Mouse (Mus musculus): ENCODE measurements at regions not wholly inside any gene's neighbourhood (a gene's known extent, or its start where the extent isn't known, plus 50 kb on each side); places are given as distances from the start of the nearest gene placed in this dataset.

- no peak overlapping the region for H3ac ChIP-seq (ENCODE audit: control insufficient read depth, insufficient read length)
- H3K27me3 ChIP-seq (ENCODE audit: control insufficient read depth, insufficient read depth, insufficient read length) = no peaks in the 10 kb centered on the region
- no peak for TF ChIP-seq USF1 (IDR thresholded peaks at IDR 0.05; ENCODE audit: low read depth)
- no peak for TF ChIP-seq MAX (IDR thresholded peaks at IDR 0.05; ENCODE audit: low read depth)
- TF ChIP-seq SRF (IDR thresholded peaks at IDR 0.05; ENCODE audit: control insufficient read depth, insufficient read length, low read depth) = no peak
- TF ChIP-seq MYOG (IDR thresholded peaks at IDR 0.05; ENCODE audit: control insufficient read depth in 1 of 3, insufficient read depth in 1 of 3, insufficient read length in 2 of 3, low read depth in 2 of 3) = no peak
- TF ChIP-seq TCF3 (IDR thresholded peaks at IDR 0.05; ENCODE audit: insufficient read length, low read depth) = no peak
- no peak for TF ChIP-seq POLR2AphosphoS2 (IDR thresholded peaks at IDR 0.05; ENCODE audit: insufficient read length, low read depth)
- TF ChIP-seq REST (IDR thresholded peaks at IDR 0.05; ENCODE audit: insufficient read depth, insufficient read length) = no peak
- no peak for TF ChIP-seq POLR2A (IDR thresholded peaks at IDR 0.05; ENCODE audit: insufficient read length, low read depth)
- no peak for TF ChIP-seq MYOD1 (IDR thresholded peaks at IDR 0.05; ENCODE audit: control insufficient read depth in 1 of 3, insufficient read length in 2 of 3, low read depth in 2 of 3)
- no peak for TF ChIP-seq E2F4 (IDR thresholded peaks at IDR 0.05; ENCODE audit: insufficient read depth)
- no peak for TF ChIP-seq CEBPB (IDR thresholded peaks at IDR 0.05; ENCODE audit: insufficient read depth, poor library complexity, severe bottlenecking)
- no peak for TF ChIP-seq TCF12 (IDR thresholded peaks at IDR 0.05; ENCODE audit: insufficient read depth, poor library complexity, severe bottlenecking)
- no peaks in the 10 kb centered on the region for H3K79me2 ChIP-seq (ENCODE audit: control insufficient read depth, insufficient read depth)
- H3K36me3 ChIP-seq (ENCODE audit: control insufficient read depth, insufficient read depth) = no peaks in the 10 kb centered on the region
- H3K4me3 ChIP-seq = no peak overlapping the region
- H3K4me2 ChIP-seq (ENCODE audit: low read depth) = no peak overlapping the region
Observed at GRCm38 (mm10) chr13:101625922-101626321, 142.1 kb downstream of the Pik3r1 start.

GRCm38 (mm10) chr13:101624179-101624581 lies 143.8 kb downstream of the Pik3r1 start:
- H3K36me3 ChIP-seq (ENCODE audit: control insufficient read depth, insufficient read depth) = no peaks in the 10 kb centered on the region
- no peak for TF ChIP-seq REST (IDR thresholded peaks at IDR 0.05; ENCODE audit: insufficient read depth, insufficient read length)
- no peak for TF ChIP-seq TCF12 (IDR thresholded peaks at IDR 0.05; ENCODE audit: insufficient read depth, poor library complexity, severe bottlenecking)
- no peak for TF ChIP-seq SRF (IDR thresholded peaks at IDR 0.05; ENCODE audit: control insufficient read depth, insufficient read length, low read depth)
- no peak for TF ChIP-seq POLR2A (IDR thresholded peaks at IDR 0.05; ENCODE audit: insufficient read length, low read depth)
- TF ChIP-seq MYOG (IDR thresholded peaks at IDR 0.05; ENCODE audit: control insufficient read depth in 1 of 3, insufficient read depth in 1 of 3, insufficient read length in 2 of 3, low read depth in 2 of 3) = no peak
- no peak for TF ChIP-seq MYOD1 (IDR thresholded peaks at IDR 0.05; ENCODE audit: control insufficient read depth in 1 of 3, insufficient read length in 2 of 3, low read depth in 2 of 3)
- TF ChIP-seq CEBPB (IDR thresholded peaks at IDR 0.05; ENCODE audit: insufficient read depth, poor library complexity, severe bottlenecking) = no peak
- no peak for TF ChIP-seq MAX (IDR thresholded peaks at IDR 0.05; ENCODE audit: low read depth)
- no peak overlapping the region for H3K4me3 ChIP-seq
- no peak overlapping the region for H3K4me2 ChIP-seq (ENCODE audit: low read depth)
- no peaks in the 10 kb centered on the region for H3K79me2 ChIP-seq (ENCODE audit: control insufficient read depth, insufficient read depth)
- H3ac ChIP-seq (ENCODE audit: control insufficient read depth, insufficient read length) = no peak overlapping the region
- H3K27me3 ChIP-seq (ENCODE audit: control insufficient read depth, insufficient read depth, insufficient read length) = no peaks in the 10 kb centered on the region

- Histone ChIP-seq H3K79me2 (ENCODE audit: control insufficient read depth, insufficient read depth) (no peaks in the 10 kb centered on the region), H3K36me3 (ENCODE audit: control insufficient read depth, insufficient read depth) (no peaks in the 10 kb centered on the region), H3K4me2 (ENCODE audit: low read depth) (no peak overlapping the region), H3K4me3 (no peak overlapping the region), H3ac (ENCODE audit: control insufficient read depth, insufficient read length) (no peak overlapping the region), H3K27me3 (ENCODE audit: control insufficient read depth, insufficient read depth, insufficient read length) (no peaks in the 10 kb centered on the region)
- TF ChIP-seq MAX (IDR thresholded peaks at IDR 0.05; ENCODE audit: low read depth) (no peak), MYOG (IDR thresholded peaks at IDR 0.05; ENCODE audit: control insufficient read depth in 1 of 3, insufficient read depth in 1 of 3, insufficient read length in 2 of 3, low read depth in 2 of 3) (no peak), SRF (IDR thresholded peaks at IDR 0.05; ENCODE audit: control insufficient read depth, insufficient read length, low read depth) (no peak), CEBPB (IDR thresholded peaks at IDR 0.05; ENCODE audit: insufficient read depth, poor library complexity, severe bottlenecking) (no peak), POLR2AphosphoS2 (IDR thresholded peaks at IDR 0.05; ENCODE audit: insufficient read length, low read depth) (no peak), TCF3 (IDR thresholded peaks at IDR 0.05; ENCODE audit: insufficient read length, low read depth) (no peak), REST (IDR thresholded peaks at IDR 0.05; ENCODE audit: insufficient read depth, insufficient read length) (no peak), TCF12 (IDR thresholded peaks at IDR 0.05; ENCODE audit: insufficient read depth, poor library complexity, severe bottlenecking) (no peak), E2F4 (IDR thresholded peaks at IDR 0.05; ENCODE audit: insufficient read depth) (no peak), MYOD1 (IDR thresholded peaks at IDR 0.05; ENCODE audit: control insufficient read depth in 1 of 3, insufficient read length in 2 of 3, low read depth in 2 of 3) (no peak), POLR2A (IDR thresholded peaks at IDR 0.05; ENCODE audit: insufficient read length, low read depth) (no peak), USF1 (IDR thresholded peaks at IDR 0.05; ENCODE audit: low read depth) (no peak)
Observed at GRCm38 (mm10) chr13:101622649-101623048, 145.4 kb downstream of the Pik3r1 start.

- Histone ChIP-seq H3K27me3 (ENCODE audit: control insufficient read depth, insufficient read depth, insufficient read length) (no peaks in the 10 kb centered on the region), H3K79me2 (ENCODE audit: control insufficient read depth, insufficient read depth) (no peaks in the 10 kb centered on the region), H3K4me2 (ENCODE audit: low read depth) (no peak overlapping the region), H3K36me3 (ENCODE audit: control insufficient read depth, insufficient read depth) (no peaks in the 10 kb centered on the region), H3ac (ENCODE audit: control insufficient read depth, insufficient read length) (no peak overlapping the region), H3K4me3 (no peak overlapping the region)
- no peak for TF ChIP-seq SRF (IDR thresholded peaks at IDR 0.05; ENCODE audit: control insufficient read depth, insufficient read length, low read depth)
- TF ChIP-seq REST (IDR thresholded peaks at IDR 0.05; ENCODE audit: insufficient read depth, insufficient read length) = no peak
- TF ChIP-seq MYOG (IDR thresholded peaks at IDR 0.05; ENCODE audit: control insufficient read depth in 1 of 3, insufficient read depth in 1 of 3, insufficient read length in 2 of 3, low read depth in 2 of 3) = no peak
- no peak for TF ChIP-seq POLR2A (IDR thresholded peaks at IDR 0.05; ENCODE audit: insufficient read length, low read depth)
- no peak for TF ChIP-seq POLR2AphosphoS2 (IDR thresholded peaks at IDR 0.05; ENCODE audit: insufficient read length, low read depth)
- TF ChIP-seq CEBPB (IDR thresholded peaks at IDR 0.05; ENCODE audit: insufficient read depth, poor library complexity, severe bottlenecking) = no peak
- no peak for TF ChIP-seq E2F4 (IDR thresholded peaks at IDR 0.05; ENCODE audit: insufficient read depth)
- no peak for TF ChIP-seq MYOD1 (IDR thresholded peaks at IDR 0.05; ENCODE audit: control insufficient read depth in 1 of 3, insufficient read length in 2 of 3, low read depth in 2 of 3)
- TF ChIP-seq TCF12 (IDR thresholded peaks at IDR 0.05; ENCODE audit: insufficient read depth, poor library complexity, severe bottlenecking) = no peak
- no peak for TF ChIP-seq TCF3 (IDR thresholded peaks at IDR 0.05; ENCODE audit: insufficient read length, low read depth)
- TF ChIP-seq MAX (IDR thresholded peaks at IDR 0.05; ENCODE audit: low read depth) = no peak
- TF ChIP-seq USF1 (IDR thresholded peaks at IDR 0.05; ENCODE audit: low read depth) = no peak
Observed at GRCm38 (mm10) chr13:101620660-101621059, 147.4 kb downstream of the Pik3r1 start.
